Mouse (Mus musculus) heart, embryonic 15.5 days (tissue): ENCODE measurements around the gene Etl4. TPM values are rescaled to one million over a fixed set of nuclear protein-coding genes. Genes with fewer than 3 reads are reported as not detected.
A peak's percentile ranks its signal among the peaks of the same experiment; 100 is the strongest.

Experiments used
- ATAC-seq: fragments of 200-750 bp; cut with Nextera tagmentation; replicated peaks from 2 replicates; pipeline ENCODE4 v1.8.0; 2017; ENCODE audit warnings: low read depth, moderate TSS enrichment; ENCODE audit not compliant: insufficient number of reproducible peaks, insufficient read depth, low FRiP score
- H3K27ac ChIP-seq: fragments of 300-500 bp; sonication (generic); 2 replicates; pipeline ENCODE4 v1.5.1; 2015; ENCODE audit warnings: mild to moderate bottlenecking, inconsistent platforms
- H3K27me3 ChIP-seq: fragments of 300-500 bp; sonication (generic); 2 replicates; pipeline ENCODE4 v1.6.1; 2015; ENCODE audit warnings: inconsistent platforms
- H3K36me3 ChIP-seq: fragments of 300-500 bp; sonication (generic); 2 replicates; pipeline ENCODE4 v1.6.1; 2015; ENCODE audit warnings: mild to moderate bottlenecking, inconsistent platforms
- H3K4me1 ChIP-seq: fragments of 300-500 bp; sonication (generic); replicated peaks from 2 replicates; pipeline ENCODE4 v1.6.1; 2015; ENCODE audit warnings: inconsistent platforms
- H3K4me2 ChIP-seq: fragments of 300-500 bp; sonication (generic); 2 replicates; pipeline ENCODE4 v1.6.1; 2015; ENCODE audit warnings: inconsistent platforms, mild to moderate bottlenecking, moderate library complexity
- H3K4me3 ChIP-seq: fragments of 300-500 bp; sonication (generic); 2 replicates; pipeline ENCODE4 v1.5.1; 2015; ENCODE audit warnings: mild to moderate bottlenecking, inconsistent platforms
- H3K9ac ChIP-seq: fragments of 300-500 bp; sonication (generic); 2 replicates; pipeline ENCODE4 v1.6.1; 2015; ENCODE audit warnings: mild to moderate bottlenecking, inconsistent platforms
- H3K9me3 ChIP-seq: fragments of 300-500 bp; sonication (generic); replicated peaks from 2 replicates; pipeline ENCODE4 v1.6.1; 2016; ENCODE audit warnings: inconsistent platforms
- WGBS: fragments of 180-500 bp; shearing (Covaris S2); methylation state at CpG from one replicate; pipeline ENCODE4 v1.1.7; 2015; ENCODE audit warnings: mixed read lengths; 5-methylcytosine and 5-hydroxymethylcytosine counted together
- polyA plus RNA-seq: library from polyadenylated mRNA; unstranded; fragments of >200 nt; fragmentation: Nextera tagmentation; extraction: Ambion mirVana; gene quantifications from 2 replicates; pipeline ENCODE4 v1.2.1, GENCODE M21; 2015

The Etl4 gene
- polyA plus RNA-seq, result 8.1 and 10.1 TPM in 2 replicates

DNA sequence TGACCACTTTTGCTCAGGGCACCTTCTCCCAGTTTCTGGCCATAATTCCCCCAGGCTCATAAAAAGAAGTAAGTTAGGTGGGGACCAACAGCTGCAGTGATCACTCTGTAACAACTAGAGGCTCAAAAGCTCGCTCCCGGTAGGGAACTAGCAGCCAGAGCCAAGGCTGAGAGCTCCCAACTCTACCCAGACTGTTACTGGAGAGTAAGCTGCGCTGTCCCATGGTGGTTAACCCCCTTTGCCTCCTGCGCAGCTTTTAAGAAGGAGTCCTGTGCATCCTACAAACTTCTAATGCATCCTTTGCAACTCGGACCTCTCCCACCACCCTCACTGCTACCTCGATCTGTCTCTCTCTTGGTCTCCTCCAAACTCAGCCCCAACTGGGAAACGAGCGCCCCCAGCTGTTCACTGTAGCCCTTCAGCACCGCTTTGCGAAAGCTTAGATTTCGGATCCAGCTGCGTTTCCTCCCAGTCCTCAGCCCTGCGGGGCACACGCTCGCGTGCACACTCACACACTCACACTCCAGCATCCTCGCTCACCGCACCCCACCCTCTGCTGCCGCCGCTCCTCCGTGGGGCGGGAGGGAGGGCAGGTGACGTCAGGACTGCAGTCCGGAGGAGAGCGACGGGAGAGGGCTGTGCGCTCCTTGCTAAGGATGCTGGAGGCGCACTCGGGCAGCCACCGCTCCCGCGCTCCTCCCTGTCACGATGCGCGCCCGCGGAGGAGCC, at the start of gene Etl4:
Gene Etl4, plus strand, starts transcription at position 610 of the 729 bp plus-strand sequence.
- H3K27me3 ChIP-seq, result peaks cover 39% of the 10 kb centered on the region
- no peak within 1 kb of the TSS for H3K9ac ChIP-seq
- H3K27ac ChIP-seq, result no peak within 1 kb of the TSS
- peak; percentile 64 for ATAC-seq
- no peaks in the 10 kb centered on the region for H3K9me3 ChIP-seq
- peak within 1 kb of the TSS; percentile 48 for H3K4me3 ChIP-seq
- H3K4me2 ChIP-seq, result peak within 1 kb of the TSS; percentile 88
- no peaks in the 10 kb centered on the region for H3K36me3 ChIP-seq
- peaks cover 15% of the 10 kb centered on the region for H3K4me1 ChIP-seq
- under 1% methylated on average over 37 of the region's 37 CpGs for WGBS

GRCm38 (mm10) chr2:19869167-19869566, 40.4 kb upstream of the Etl4 start:
- H3K9me3 ChIP-seq, result no peaks in the 10 kb centered on the region
- no peak overlapping the region for H3K4me2 ChIP-seq
- ATAC-seq, result no peak

DNA sequence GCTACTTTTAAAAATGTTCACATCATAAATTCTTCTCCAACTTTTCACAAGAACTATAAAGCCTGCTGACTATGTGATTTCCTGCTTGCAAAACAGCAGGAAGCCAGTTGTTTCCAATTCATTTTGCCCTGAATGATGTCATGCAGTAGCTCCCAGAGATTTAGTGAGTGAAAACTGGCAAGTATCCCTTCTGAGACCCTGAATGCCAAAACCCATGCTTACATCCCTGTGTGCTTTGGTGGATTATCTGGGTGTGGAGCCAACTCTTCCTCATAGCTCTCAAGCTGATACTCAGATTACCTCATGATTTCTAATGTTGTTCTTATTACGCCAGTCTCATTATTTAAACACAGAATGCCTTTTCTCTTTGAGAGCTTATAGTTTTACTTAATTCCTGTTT, 37.7 kb upstream of the Etl4 start:
- Histone ChIP-seq H3K9me3 (no peaks in the 10 kb centered on the region), H3K27me3 (no peaks in the 10 kb centered on the region), H3K4me1 (no peaks in the 10 kb centered on the region), H3K4me2 (no peak overlapping the region), H3K36me3 (no peaks in the 10 kb centered on the region), H3K4me3 (no peak overlapping the region), H3K27ac (no peak overlapping the region), H3K9ac (no peak overlapping the region)
- 63% methylated on average over 1 of the region's 1 CpGs for WGBS
- no peak for ATAC-seq

More at GRCm38 (mm10) chr2:19869167-19869566, 40.4 kb upstream of the Etl4 start:
- Histone ChIP-seq H3K4me1 (no peaks in the 10 kb centered on the region), H3K36me3 (no peaks in the 10 kb centered on the region), H3K4me3 (no peak overlapping the region), H3K27me3 (no peaks in the 10 kb centered on the region), H3K9ac (no peak overlapping the region), H3K27ac (no peak overlapping the region)

DNA sequence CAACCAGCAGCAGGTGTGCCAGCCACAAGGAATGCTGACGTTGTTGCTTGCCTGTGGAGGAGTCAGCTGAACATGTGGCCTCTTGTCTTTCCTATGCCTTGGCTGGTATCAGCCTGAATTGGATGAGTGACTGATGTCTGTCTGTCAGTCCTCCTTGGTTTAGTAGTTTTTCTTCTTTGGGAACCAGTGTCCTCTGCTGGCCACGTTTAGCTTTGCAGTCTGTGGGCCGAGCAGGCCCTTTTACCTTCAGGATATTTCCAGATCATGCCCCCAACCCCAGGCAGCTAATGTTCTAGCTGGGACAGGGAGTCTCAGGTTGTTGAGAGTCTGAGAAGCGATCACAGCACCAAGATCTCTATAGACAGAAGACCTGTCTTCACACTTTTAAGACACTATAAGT, 18.7 kb upstream of the Etl4 start:
- Histone ChIP-seq H3K4me3 (no peak overlapping the region), H3K27me3 (no peaks in the 10 kb centered on the region), H3K27ac (no peak overlapping the region), H3K36me3 (no peaks in the 10 kb centered on the region), H3K9ac (no peak overlapping the region), H3K4me2 (no peak overlapping the region), H3K4me1 (no peaks in the 10 kb centered on the region), H3K9me3 (no peaks in the 10 kb centered on the region)
- WGBS, result 34% methylated on average over 4 of the region's 4 CpGs
- ATAC-seq, result no peak

DNA sequence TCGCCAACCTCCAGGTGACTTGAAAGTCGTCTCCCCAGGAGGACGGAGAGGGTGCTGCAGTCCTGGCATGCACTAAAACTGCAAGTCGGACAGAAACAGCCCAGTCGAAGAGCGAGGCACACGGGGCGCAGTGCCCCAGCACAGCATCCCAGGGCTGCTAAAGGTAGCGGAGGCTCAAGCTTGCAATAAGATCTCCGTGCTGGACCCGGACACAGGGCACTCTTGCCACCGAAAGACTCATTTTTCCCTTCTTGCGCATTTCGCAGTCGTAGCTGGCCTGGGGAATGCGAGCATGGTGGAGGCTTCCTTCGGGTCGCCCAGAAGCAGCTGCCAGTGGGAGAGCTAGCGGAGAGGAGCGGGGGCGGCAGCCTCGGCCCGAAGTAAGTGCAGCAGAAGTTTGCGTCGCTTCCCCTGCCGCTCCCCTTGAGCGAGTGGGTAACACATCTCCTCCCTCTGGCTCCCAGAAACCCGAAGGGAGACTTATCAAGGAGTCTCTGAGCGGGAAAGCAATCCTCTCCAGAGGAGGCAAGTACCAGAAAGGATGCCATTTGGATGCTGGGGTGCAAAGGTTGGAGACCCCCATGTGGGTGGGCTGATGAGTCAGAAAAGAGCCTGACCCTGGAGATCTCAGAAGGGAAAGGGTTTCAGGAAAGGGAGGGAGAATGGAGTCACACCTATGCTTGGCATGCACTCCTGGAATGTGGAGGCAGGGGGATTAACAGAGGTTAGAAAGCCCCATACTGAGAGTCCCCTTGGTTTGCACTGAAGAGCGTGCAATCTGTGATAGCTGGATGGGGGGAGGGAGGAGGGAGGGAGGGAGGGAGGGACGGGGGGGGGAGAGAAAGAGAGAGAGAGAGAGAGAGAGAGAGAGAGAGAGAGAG, 560 bp downstream of the Etl4 start:
- H3K27ac ChIP-seq, result no peak overlapping the region
- under 1% methylated on average over 31 of the region's 31 CpGs for WGBS
- H3K9me3 ChIP-seq, result no peaks in the 10 kb centered on the region
- H3K4me3 ChIP-seq, result peak overlapping the region; percentile 48
- H3K9ac ChIP-seq, result no peak overlapping the region
- no peaks in the 10 kb centered on the region for H3K36me3 ChIP-seq
- ATAC-seq, result peak; percentile 39
- H3K4me1 ChIP-seq, result peaks cover 15% of the 10 kb centered on the region
- peak overlapping the region; percentile 88 for H3K4me2 ChIP-seq
- peaks cover 39% of the 10 kb centered on the region for H3K27me3 ChIP-seq

DNA sequence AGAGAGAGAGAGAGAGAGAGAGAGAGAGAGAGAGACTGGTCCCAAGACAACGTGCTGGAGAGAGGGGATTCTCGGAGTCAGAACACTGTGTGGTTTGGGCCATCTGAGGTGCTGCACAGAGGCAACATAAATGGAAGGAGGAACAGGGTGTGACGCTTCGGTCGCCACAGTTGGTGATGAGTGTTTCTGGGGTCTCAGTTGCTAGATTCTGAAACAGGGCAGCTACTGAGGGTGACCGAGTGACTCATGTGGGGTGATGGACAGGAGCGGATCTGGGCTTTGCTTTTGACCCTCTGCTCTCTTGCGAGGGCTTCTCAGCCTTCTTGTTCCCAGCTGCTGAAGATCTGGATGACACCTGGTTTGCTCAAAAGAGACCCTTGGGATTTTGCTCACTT, 1.2 kb downstream of the Etl4 start:
- Histone ChIP-seq H3K4me3 (no peak overlapping the region), H3K9me3 (no peaks in the 10 kb centered on the region), H3K36me3 (no peaks in the 10 kb centered on the region), H3K9ac (no peak overlapping the region), H3K4me1 (peaks cover 15% of the 10 kb centered on the region), H3K4me2 (no peak overlapping the region), H3K27me3 (peaks cover 39% of the 10 kb centered on the region), H3K27ac (no peak overlapping the region)
- ATAC-seq, result no peak
- 3% methylated on average over 8 of the region's 8 CpGs for WGBS

GRCm38 (mm10) chr2:19919190-19919589, 9.6 kb downstream of the Etl4 start:
- ATAC-seq, result no peak
- 27% methylated on average over 6 of the region's 6 CpGs for WGBS
- Histone ChIP-seq H3K4me1 (no peaks in the 10 kb centered on the region), H3K9me3 (no peaks in the 10 kb centered on the region), H3K4me3 (no peak overlapping the region), H3K4me2 (no peak overlapping the region), H3K36me3 (no peaks in the 10 kb centered on the region), H3K27ac (no peak overlapping the region), H3K9ac (no peak overlapping the region), H3K27me3 (no peaks in the 10 kb centered on the region)

- Histone ChIP-seq H3K4me3 (no peak overlapping the region), H3K9ac (no peak overlapping the region), H3K4me1 (no peaks in the 10 kb centered on the region), H3K9me3 (no peaks in the 10 kb centered on the region), H3K4me2 (no peak overlapping the region), H3K36me3 (no peaks in the 10 kb centered on the region), H3K27ac (no peak overlapping the region), H3K27me3 (no peaks in the 10 kb centered on the region)
- 80% methylated on average over 1 of the region's 1 CpGs for WGBS
- no peak for ATAC-seq
Observed at GRCm38 (mm10) chr2:19930009-19930408, 20.4 kb downstream of the Etl4 start.

DNA sequence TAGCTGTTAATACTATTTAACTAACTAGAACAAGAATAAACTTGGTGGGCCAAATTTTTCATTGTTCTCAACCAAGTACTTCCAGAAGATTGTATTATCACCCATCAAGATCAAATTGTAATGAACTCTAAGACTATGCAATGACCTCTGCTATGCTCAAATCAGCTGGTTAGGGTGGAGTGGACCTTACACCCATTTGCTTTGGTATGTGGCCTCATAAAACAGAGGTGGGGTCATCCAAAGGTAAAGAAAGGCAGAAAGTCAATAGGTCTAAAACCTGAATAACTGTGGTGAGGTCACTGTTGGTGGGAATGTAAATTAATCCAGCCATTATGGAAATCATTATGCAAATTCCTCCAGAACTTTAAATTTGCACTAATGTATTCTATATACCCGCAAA, 24.3 kb downstream of the Etl4 start:
- H3K4me2 ChIP-seq, result no peak overlapping the region
- no peak for ATAC-seq
- 85% methylated on average over 1 of the region's 1 CpGs for WGBS
- H3K27me3 ChIP-seq, result no peaks in the 10 kb centered on the region
- no peaks in the 10 kb centered on the region for H3K36me3 ChIP-seq
- H3K4me3 ChIP-seq, result no peak overlapping the region
- no peaks in the 10 kb centered on the region for H3K4me1 ChIP-seq
- no peak overlapping the region for H3K9ac ChIP-seq
- H3K27ac ChIP-seq, result no peak overlapping the region
- no peaks in the 10 kb centered on the region for H3K9me3 ChIP-seq

- Histone ChIP-seq H3K27me3 (no peaks in the 10 kb centered on the region), H3K9ac (no peak overlapping the region), H3K4me2 (no peak overlapping the region), H3K4me3 (no peak overlapping the region), H3K4me1 (no peaks in the 10 kb centered on the region), H3K36me3 (no peaks in the 10 kb centered on the region), H3K9me3 (no peaks in the 10 kb centered on the region), H3K27ac (no peak overlapping the region)
- WGBS, result 84% methylated on average over 6 of the region's 6 CpGs
- ATAC-seq, result no peak
Observed at GRCm38 (mm10) chr2:19945205-19945604, 35.6 kb downstream of the Etl4 start.

DNA sequence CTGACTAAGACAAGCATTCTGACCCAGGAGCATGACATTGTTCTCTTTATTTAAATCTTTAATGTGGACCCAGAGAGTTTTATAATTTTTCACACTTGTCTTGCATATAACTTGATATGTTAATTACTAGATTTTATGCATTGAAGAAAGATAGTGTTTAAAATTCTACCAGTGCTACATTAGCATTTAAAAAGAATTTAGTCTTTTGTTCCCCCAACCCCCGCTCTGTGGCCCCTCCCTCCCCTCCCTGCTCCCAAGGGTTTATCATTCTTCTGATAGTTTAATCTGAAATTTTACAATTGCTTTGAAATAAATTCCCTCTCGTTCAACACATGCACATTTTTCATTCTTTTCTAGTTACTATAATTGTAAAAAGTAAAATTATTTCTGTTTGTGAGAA, 43.4 kb downstream of the Etl4 start:
- H3K27me3 ChIP-seq, result no peaks in the 10 kb centered on the region
- H3K9ac ChIP-seq, result no peak overlapping the region
- ATAC-seq, result no peak
- 63% methylated on average over 2 of the region's 2 CpGs for WGBS
- no peak overlapping the region for H3K27ac ChIP-seq
- no peak overlapping the region for H3K4me2 ChIP-seq
- no peaks in the 10 kb centered on the region for H3K9me3 ChIP-seq
- H3K36me3 ChIP-seq, result no peaks in the 10 kb centered on the region
- H3K4me1 ChIP-seq, result no peaks in the 10 kb centered on the region
- H3K4me3 ChIP-seq, result no peak overlapping the region
